Mouse (Mus musculus) common myeloid progenitor, adult 5-6 weeks (primary cell): Measurements from ENCODE around the gene Ulk4. TPM values are rescaled to one million over a fixed set of nuclear protein-coding genes. Genes with fewer than 3 reads are reported as not detected.

Source experiments
- ATAC-seq: replicated peaks from 2 replicates; pipeline ENCODE4 v1.8.0; 2016; ENCODE audit warnings: low read depth, mild to moderate bottlenecking, moderate TSS enrichment, inconsistent platforms; ENCODE audit not compliant: poor library complexity, severe bottlenecking
- total RNA-seq: library from RNA; stranded (forward); fragments of 200-1000, 187-1606 nt; gene quantifications from 2 replicates; pipeline ENCODE4 v1.2.3, GENCODE M21; 2017

Ulk4 gene
- total RNA-seq, 1 experiment from 2014 or later, result 4.0 TPM

GRCm38 (mm10) chr9:121072127-121072757 is 204.8 kb downstream of the Ulk4 start:
- ATAC-seq, result no peak

DNA sequence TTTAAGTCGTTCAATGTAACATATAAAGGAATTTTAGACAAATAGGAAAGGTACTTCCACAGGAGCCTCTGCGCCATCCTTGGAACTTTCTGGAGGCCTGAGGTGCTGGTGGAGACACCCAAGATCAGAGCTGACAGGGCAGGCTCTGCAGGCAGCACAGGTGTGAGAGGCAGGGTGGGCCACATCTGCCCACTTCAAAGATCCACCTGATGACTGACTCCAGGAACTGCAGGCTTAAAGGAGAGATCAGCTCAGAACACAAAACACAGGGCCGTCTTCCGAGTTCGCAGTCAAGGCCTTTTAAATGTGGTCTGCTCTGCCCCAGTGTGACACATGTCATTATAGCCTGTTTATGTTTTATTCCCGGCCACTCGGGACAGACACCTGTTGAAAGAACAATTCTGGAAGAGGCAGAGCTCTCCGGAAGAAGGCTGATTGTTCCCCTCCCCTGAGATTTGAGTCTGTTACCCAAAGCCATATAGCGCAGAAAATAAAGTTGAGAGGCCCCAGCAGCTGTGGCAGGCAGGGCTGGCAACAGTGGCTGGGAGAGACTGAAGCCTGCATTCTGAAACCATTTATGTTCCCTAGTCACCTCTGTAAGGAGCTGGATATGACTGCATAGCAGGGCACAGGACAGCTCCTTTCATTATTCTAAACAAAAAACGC is 205.4 kb downstream of the Ulk4 start:
- ATAC-seq, result no peak

DNA sequence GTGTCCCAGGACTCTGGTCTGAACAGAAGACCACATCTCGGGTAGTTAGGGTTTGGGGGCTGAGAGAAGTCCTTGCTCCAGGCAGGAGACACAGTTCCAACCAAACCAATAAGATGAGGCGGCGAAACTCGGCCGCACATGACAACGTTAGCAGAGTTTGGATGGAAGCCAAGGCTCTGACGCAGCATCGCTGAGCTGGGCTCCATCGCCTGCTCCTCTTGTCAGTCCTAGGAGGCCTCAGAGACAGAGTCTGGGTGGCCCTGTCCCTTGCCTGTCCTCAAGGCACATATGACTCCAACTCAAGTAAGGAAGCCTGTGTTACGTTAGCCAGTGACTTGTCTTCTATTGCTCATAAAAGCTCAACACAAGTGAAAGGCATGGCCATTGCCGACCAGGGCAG is 205.9 kb downstream of the Ulk4 start:
- no peak for ATAC-seq

DNA sequence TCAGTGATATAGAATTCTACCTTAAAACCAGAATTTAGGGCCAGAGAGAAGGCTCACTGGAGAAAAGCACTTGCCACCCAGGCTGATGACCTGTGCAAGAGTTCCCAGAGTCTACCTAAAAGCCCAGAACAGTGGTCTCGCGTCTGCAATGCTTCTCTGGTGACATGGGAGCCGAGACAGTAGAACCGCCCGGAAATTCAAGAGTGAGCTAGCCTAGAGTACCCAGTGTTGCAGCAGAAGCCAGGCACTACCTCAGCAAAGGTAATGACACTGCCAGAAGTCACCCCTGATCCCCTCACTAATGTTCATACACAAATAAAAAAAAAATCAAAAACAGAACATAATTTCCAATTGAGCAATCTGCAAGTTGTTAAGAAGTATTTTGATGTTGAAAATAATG is 208.9 kb downstream of the Ulk4 start:
- ATAC-seq, result no peak

- ATAC-seq, result no peak
Observed at GRCm38 (mm10) chr9:121067043-121067442, 210.0 kb downstream of the Ulk4 start.

DNA sequence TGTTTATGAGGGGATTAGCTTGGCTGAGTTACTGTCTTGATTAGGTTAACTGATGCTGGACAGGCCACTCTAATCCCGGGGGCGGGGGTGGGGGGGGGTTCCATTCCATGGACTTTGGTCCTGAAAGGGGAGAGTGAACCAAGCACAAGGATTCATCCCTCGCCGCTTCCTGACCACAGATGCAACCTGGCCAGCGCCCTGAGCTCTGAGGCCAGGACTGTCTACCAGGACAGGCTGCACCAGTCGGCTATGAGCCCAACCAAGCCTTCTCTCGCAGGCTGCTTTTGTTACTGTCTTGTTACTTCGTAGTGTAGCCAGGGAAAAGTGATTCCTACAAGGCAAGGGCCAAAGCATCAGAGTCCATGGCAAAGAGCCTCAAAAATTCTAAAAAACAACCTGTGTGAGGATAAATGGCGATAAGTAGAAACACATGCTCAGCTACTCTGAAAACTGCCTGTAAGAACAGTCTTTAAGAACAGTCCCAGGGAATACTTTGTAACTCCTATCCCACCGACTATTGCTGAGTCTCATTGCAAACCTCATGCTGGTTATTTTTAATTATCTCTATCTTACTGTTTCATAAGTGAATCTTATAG is 211.5 kb downstream of the Ulk4 start:
- no peak for ATAC-seq

DNA sequence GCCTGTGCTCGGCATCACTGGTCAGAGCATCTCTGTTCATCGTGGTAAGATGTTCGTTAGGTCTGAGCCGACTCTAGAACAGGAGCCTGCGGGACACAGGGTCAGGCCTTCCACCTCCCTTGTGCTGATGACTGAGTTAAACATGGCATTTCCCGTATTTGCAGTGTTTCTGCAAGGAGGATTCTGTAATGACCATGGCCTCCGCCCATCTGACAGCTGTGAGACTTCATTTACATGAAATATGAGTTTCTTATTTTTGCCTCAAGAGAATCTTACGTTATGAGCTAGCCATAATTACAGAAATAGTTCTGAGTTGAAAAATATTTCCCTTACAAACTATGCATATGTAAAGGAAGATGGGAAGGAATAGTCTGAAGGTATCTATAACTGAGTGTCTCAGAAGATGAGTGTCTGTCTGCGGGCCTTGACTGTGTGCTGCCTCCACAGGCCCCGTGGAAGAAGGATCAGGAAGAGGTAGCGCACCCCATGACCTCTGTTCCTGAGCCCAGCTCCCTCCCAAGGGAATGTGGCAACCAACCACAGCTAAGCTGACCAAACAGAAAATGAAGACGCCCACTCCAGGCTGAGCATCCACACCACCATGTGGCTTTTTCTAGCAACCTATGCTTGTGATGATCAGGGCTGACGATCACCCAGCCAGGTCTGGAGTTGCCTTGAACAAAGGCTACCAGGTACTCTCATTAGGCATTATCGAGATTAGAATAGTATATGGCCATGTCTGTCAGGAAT is 212.2 kb downstream of the Ulk4 start:
- ATAC-seq, result no peak

GRCm38 (mm10) chr9:121062671-121063070 is 214.3 kb downstream of the Ulk4 start:
- no peak for ATAC-seq

DNA sequence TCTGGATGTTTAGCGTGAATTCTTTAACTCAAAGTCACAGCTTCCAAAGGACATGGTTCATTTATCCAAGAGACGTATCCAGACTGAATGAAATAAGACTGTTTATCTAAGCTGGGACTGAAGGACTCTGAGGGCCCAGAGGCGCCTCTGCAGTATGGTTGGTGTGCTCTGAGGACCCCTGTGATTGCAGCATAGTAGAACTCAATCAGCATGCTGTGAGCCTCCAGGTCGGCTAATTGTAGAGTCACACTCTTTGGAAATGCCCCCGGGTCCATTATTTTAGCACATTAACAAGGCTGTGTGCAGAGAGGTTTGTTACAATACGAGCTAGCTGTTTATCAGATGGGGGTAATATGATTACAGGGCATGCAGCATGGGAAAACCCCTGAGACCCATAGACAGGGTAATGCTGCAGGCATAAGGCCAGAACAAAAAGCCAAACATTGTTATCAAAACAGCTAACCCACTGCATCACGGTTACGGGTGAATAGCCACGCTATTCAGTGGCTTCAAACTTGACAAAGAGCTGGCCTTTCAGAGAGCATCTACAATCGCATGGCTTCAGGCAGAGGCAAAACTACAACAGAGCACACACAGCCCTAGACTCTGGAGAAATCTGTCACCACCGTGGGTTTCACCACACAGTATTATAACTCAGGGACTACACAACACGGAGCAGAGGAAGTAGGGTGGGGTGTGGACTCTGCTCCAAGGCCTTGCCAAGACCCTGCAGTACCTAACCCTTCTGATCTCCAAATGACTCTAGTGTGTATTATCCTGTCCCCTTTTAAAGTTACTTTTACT is 215.0 kb downstream of the Ulk4 start:
- ATAC-seq, result no peak

DNA sequence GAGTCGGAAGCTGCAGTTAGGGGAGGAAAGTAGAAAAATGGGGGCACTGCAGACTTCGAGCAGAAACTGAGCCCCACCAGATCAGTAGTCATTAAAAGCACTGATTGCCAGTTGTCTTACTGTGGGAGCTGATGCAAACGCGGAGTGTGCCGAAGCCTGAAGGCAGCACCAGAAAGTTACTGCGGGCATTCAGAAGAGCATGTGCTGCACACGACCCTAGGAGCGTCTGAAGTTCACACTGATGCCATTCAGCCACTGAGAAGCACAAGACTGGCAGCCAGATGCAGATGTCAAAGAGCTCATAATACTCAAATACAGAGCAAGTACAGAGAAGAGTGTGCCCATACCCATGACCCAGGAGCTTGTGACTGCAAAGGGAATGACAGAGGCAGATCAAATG is 216.7 kb downstream of the Ulk4 start:
- no peak for ATAC-seq

- peak; percentile 77; the same call in 1 of the 2 replicates for ATAC-seq
Observed at GRCm38 (mm10) chr9:121059286-121059685, 217.7 kb downstream of the Ulk4 start.

- ATAC-seq, result no peak
Observed at GRCm38 (mm10) chr9:121058538-121058937, 218.5 kb downstream of the Ulk4 start.

DNA sequence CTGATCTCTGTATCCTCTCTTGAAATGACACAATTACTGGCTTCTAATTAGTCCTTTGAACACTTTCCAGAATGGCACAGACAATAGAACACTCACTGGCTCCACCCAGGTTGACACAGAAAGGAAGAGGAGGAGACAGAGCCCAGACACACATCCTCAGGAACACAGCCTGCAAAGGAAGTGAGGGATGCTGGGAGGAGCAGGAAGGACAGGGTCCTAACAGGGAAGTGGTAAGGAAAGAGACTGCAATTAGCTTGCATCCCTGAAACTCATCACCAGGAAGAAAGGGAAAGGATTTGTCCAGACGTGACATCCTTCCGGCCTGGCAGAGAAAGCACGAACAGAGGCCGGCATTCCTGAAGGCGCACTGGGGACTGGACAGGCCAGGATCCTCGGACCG is 218.9 kb downstream of the Ulk4 start:
- no peak for ATAC-seq

- ATAC-seq, result no peak
Observed at GRCm38 (mm10) chr9:121057401-121057800, 219.6 kb downstream of the Ulk4 start.

DNA sequence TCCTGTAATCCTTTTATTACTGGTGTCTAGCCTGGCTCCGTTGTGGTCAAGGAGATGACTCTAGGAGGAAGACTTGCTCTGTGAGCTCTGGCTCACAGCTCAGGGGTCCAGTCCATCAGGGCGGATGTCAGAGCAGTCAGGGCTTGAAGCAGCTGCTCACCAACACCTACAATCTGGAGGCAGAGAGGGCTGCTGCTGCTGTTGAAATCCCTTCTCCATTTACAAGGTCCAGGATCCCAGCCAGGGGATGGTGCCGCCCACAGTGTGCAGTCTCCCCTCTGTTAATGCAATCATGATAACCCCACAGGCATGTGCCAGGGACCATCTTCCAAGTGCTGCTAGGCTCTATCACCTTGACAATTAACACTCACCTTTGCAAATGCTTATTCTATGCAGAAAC is 220.5 kb downstream of the Ulk4 start:
- no peak for ATAC-seq

- no peak for ATAC-seq
Observed at GRCm38 (mm10) chr9:121056036-121056435, 221.0 kb downstream of the Ulk4 start.

- 0 out of 2 replicates have a peak, but pooled peaks have one; percentile 45 for ATAC-seq
Observed at GRCm38 (mm10) chr9:121045657-121046056, 231.3 kb downstream of the Ulk4 start.

DNA sequence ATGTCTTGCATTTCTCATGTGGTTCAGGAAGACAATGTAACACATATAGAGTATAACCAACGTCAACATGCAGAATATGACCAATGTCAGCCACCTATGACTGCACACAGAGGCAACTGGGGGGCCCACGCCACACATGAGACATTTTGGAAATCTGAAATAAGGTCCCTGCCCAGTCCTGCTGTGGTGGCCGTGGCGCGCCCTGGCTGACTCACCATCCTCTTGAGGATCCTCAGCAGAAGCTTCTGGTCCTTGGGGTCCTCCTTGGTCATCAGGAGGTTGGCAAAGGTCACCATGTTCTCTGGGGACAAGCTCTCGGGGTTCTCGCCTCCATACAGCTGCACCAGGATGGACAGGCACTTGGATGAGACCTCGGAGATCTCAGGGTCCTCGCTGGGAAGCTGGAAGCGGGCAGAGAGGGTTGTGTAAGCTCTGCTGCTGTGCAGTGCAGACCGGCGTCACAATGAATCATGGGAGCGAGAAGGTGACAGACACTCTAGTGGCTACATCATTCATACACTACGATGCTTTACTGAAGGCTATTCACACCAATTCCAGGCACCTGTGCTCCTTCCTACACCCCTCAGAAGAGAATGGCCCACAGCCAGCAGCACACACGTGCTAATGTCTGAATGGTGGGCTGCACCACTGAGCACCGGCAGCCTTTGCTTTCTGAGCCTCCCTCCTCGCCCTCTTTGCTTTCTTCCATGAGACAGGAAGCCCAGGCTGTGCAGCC is 232.4 kb downstream of the Ulk4 start:
- ATAC-seq, result no peak

- ATAC-seq, result no peak
Observed at GRCm38 (mm10) chr9:121043021-121043420, 234.0 kb downstream of the Ulk4 start.
